Mouse (Mus musculus): ENCODE measurements around the gene Bysl. TPM values are rescaled to one million over a fixed set of nuclear protein-coding genes. Genes with fewer than 3 reads are reported as not detected.
"Not testable (repeated sequence)": the region's sequence is repeated elsewhere in the genome, so short reads cannot be mapped to it uniquely, and the experiment has no call there.

Bysl gene
- total RNA-seq (2017) = 14.7 and 18.3 TPM in 2 replicates

GRCm38 (mm10) chr17:47610849-47611660, at the start of gene Bysl, which contains the start of the genes Med20 and Gm20517:
Bysl (minus strand) TSS chr17:47611492.
Med20 (plus strand) TSS chr17:47611582.
Gm20517 (plus strand) TSS chr17:47611589.
- peak; percentile 88 for ATAC-seq (replicated peaks; ENCODE audit: low read depth, poor library complexity, severe bottlenecking)

DNA sequence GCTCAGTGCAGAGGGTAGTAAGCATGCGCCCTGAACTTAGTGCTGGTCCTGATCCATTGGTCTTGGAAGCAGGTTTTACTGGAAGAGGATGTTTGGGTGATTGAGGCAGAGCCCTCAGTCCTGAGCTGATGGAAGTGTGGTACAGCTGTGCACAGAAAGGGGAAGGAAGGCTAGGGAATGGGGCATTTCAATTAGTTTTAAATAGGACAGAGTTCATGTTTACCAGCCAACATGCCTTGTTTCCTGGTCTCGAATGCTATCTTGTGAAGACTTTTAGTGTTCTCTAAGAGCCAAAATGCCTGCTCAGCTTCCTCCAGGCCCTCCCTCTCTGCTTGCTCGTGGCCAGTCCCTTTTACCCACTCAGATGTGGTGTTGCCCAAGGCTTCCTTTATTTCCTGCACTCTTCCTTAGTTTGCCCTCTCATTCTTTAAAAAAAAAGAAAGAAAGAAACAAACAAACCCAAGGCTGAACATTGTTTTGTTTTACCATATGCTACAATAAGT, 47.5 kb upstream of the Bysl start:
- ATAC-seq (replicated peaks; ENCODE audit: low read depth, poor library complexity, severe bottlenecking) = no peak

GRCm38 (mm10) chr17:47657901-47658300, 46.6 kb upstream of the Bysl start:
- no peak for ATAC-seq (replicated peaks; ENCODE audit: low read depth, poor library complexity, severe bottlenecking)

- ATAC-seq (replicated peaks; ENCODE audit: low read depth, poor library complexity, severe bottlenecking) = no peak
These were observed 44.4 kb upstream of the Bysl start for GRCm38 (mm10) chr17:47655697-47656096.

GRCm38 (mm10) chr17:47654346-47654745, 43.1 kb upstream of the Bysl start:
- not testable (repeated sequence) for ATAC-seq (replicated peaks; ENCODE audit: low read depth, poor library complexity, severe bottlenecking)

DNA sequence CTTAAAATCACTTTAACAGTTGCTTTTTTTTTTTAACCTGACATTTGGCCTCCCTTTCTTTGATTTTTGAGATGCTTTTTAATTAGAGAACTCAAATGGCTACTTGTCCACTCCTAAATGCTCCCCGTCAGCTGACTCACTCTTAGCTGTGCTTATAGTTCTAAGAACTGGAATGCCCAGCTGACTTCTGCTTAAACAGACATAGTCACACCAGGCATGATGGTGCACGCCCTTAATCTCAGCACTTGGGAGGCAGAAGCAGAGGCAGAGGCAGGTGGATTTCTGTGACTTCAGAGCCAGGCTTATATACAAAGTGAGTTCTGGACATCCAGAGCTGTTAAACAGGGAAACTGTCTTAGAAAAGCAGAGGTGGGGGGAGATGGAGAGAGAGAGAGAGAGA, 40.7 kb upstream of the Bysl start:
- ATAC-seq (replicated peaks; ENCODE audit: low read depth, poor library complexity, severe bottlenecking) = no peak

DNA sequence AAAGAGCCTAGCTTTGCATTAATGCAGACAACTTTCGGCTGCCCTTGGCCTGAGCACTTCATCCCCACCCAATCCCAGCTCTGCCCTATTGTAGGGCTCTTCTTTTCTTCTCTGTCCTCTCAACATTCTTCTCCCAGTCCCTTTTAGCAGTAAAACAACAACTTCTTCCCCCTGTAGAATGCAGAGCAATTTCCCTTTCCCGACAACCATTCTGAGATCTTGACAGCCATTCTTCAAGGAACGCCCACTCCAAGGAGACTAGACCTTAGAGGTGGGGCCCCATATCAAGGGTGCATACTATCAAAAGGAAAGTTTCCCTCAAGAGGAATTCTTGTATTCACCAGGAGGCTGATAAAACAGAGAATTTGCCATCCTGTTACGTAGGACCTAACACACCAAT, 37.7 kb upstream of the Bysl start:
- no peak for ATAC-seq (replicated peaks; ENCODE audit: low read depth, poor library complexity, severe bottlenecking)

- ATAC-seq (replicated peaks; ENCODE audit: low read depth, poor library complexity, severe bottlenecking) = peak; percentile 93
These were observed 35.4 kb upstream of the Bysl start for GRCm38 (mm10) chr17:47646683-47647082.

GRCm38 (mm10) chr17:47642992-47643391, 31.7 kb upstream of the Bysl start:
- no peak for ATAC-seq (replicated peaks; ENCODE audit: low read depth, poor library complexity, severe bottlenecking)

DNA sequence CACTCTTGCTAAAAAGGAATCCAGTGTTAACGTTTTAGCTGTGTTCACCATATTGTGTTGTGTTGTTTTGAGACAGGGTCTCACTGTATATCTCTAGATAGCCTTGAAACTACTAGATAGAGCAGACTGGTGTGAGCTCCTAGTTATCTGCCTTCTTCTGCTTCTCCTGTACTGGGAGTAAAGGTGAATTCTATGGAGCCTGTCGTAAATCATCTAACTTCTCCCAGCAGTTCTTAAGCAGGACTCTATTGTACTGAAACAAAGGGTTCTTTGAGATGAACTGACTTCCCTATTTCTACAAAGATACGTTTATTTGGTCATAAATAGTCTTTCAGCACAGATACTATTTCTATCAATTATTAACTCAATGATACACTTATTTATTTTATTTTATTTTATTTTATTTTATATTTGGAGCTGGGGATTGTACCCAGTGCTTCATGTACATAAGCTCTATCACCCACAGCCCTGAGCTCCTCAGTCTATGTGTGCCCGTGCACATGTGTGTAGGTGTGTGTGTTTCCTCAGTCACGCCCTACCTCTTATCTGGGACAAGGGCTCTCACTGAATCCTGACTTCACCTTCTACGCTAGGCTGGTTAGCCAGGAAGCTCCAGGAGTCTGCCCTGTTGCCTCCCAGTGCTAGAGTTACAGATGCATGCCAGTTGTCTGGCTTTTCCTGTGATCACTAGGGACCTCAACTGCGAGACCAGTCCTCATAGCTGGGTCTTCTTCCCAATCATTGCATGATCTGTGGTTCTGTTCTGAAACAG, 22.9 kb upstream of the Bysl start:
- no peak for ATAC-seq (replicated peaks; ENCODE audit: low read depth, poor library complexity, severe bottlenecking)

GRCm38 (mm10) chr17:47632181-47632840, 21.0 kb upstream of the Bysl start:
- ATAC-seq (replicated peaks; ENCODE audit: low read depth, poor library complexity, severe bottlenecking) = no peak

- no peak for ATAC-seq (replicated peaks; ENCODE audit: low read depth, poor library complexity, severe bottlenecking)
These were observed 19.4 kb upstream of the Bysl start, which contains the start of gene Usp49 for GRCm38 (mm10) chr17:47630678-47631065. Usp49 (plus strand) TSS chr17:47630690.

DNA sequence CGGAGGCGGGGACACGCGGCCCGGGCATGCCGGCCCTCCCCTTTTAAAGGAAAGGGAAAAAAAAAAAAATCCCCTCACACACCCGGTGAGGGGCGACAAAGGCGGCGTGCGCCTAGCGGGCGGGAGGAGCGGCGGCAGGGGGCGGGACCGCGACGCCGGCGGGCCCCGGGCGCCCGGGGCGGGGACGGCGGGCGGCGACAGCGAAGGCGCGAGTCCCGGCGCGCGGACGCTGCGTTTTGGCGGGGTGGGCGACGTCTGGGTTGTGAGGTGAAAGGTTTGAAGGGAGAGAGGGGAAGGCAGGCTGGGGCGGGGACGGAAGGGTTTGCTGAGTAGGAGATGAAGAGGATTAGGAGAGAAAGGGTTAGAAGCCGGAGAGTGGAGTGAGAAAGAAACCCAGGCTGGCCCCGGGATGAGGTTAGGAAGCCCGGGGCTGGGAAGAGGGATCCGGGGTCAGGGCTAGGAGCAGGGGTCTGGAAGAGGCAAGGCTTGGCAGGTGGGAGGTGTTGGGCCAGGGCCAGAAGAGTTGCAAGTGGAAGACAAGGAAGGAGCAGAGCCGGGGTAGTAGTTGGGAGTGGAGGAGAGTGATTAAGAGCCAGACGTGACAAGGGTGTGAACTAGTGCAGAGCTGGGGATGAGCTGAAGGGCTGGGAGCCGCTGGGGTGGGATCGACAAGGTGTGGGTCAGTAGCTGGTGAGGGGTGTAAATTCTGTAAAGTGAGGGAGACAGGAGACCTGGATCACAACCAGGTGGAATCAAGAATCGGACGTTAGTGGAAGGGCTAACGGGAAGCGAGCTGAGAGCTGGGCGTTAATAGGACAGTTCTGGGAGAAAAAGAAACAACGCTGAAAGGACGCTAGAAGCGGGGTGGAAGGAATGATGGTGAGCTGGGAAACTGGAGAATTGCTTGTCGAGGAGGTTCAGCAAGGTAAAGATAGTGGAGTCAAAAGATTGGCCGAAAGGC, 18.7 kb upstream of the Bysl start:
- peak; percentile 41 for ATAC-seq (replicated peaks; ENCODE audit: low read depth, poor library complexity, severe bottlenecking)

GRCm38 (mm10) chr17:47628851-47629676, 17.8 kb upstream of the Bysl start:
- peak; percentile 86 for ATAC-seq (replicated peaks; ENCODE audit: low read depth, poor library complexity, severe bottlenecking)

- ATAC-seq (replicated peaks; ENCODE audit: low read depth, poor library complexity, severe bottlenecking) = no peak
These were observed 16.5 kb upstream of the Bysl start for GRCm38 (mm10) chr17:47627791-47628190.

GRCm38 (mm10) chr17:47626031-47626430, 14.7 kb upstream of the Bysl start:
- no peak for ATAC-seq (replicated peaks; ENCODE audit: low read depth, poor library complexity, severe bottlenecking)

DNA sequence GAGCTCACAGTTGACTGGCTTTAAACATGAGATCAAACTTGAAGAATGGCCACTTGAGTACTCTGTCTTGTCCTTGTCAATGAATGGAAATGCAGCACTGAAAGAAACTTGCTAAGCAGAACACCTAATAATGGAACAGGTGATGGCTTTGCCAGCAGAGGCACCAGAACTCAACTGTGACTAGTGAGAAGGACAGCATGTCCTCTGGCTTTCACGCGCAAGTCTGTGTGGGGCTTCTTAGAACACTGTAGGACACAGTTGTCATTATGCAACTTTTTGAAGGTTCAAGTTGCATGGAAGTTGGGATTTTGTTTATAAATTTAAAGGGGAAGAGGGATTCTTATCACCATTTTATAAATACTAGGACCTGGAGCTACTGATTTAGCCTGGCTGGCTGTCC, 13.8 kb upstream of the Bysl start:
- ATAC-seq (replicated peaks; ENCODE audit: low read depth, poor library complexity, severe bottlenecking) = no peak

DNA sequence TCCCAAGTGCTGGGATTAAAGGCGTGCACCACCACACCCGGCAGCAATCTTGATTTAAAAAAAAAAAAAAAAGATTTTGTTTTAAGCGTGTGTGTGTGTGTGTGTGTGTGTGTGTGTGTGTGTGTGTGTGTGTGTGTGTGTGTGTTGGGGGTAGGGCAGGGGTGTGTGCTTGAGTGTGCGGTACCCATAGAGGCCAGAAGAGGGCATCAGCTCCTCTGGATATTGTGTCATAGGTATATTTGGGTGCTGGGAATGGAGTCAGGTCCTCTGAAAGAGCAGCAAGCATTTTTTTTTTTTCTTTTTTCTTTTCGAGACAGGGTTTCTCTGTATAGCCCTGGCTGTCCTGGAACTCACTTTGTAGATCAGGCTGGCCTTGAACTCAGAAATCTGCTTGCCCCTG, 13.3 kb upstream of the Bysl start:
- not testable (repeated sequence) for ATAC-seq (replicated peaks; ENCODE audit: low read depth, poor library complexity, severe bottlenecking)

Measured in common myeloid progenitor, adult 5-6 weeks (primary cell).